Mouse (Mus musculus) megakaryocyte, adult 5-6 weeks (primary cell): Measurements from ENCODE around the gene 4930519G04Rik. TPM values are rescaled to one million over a fixed set of nuclear protein-coding genes. Genes with fewer than 3 reads are reported as not detected.
"Not testable (repeated sequence)": the region's sequence is repeated elsewhere in the genome, so short reads cannot be mapped to it uniquely, and the experiment has no call there.

Source experiments
- ATAC-seq: 2 replicates; pipeline ENCODE4 v1.8.0; 2016; ENCODE audit warnings: mild to moderate bottlenecking, inconsistent platforms; ENCODE audit not compliant: poor library complexity, severe bottlenecking
- total RNA-seq, 2 experiments: library from RNA; stranded (forward) in 1 of 2; stranded (reverse) in 1 of 2; fragments of 153-499, 151-499 nt in 1 of 2; fragments of 221-1000, 200-1000 nt in 1 of 2; gene quantifications; 2 replicates each; pipeline versions ENCODE4 v1.2.3 to v1.2.4; 2015 to 2017

4930519G04Rik gene
- total RNA-seq, 2 experiments from 2014 or later: 0.16 to 0.84 TPM

GRCm38 (mm10) chr5:114840481-114840880, 13.0 kb upstream of the 4930519G04Rik start:
- not testable (repeated sequence) for ATAC-seq

- ATAC-seq: not testable (repeated sequence)
Observed at GRCm38 (mm10) chr5:114842155-114842554, 11.3 kb upstream of the 4930519G04Rik start.

- ATAC-seq: no peak
Observed at GRCm38 (mm10) chr5:114842674-114843073, 10.8 kb upstream of the 4930519G04Rik start.

GRCm38 (mm10) chr5:114844371-114844770, 9.1 kb upstream of the 4930519G04Rik start:
- ATAC-seq: not testable (repeated sequence)

- no peak for ATAC-seq
Observed at GRCm38 (mm10) chr5:114851565-114852236, 1.8 kb upstream of the 4930519G04Rik start.

GRCm38 (mm10) chr5:114858582-114858981, 5.1 kb downstream of the 4930519G04Rik start, which contains the start of gene Gm9936:
Gm9936 (minus strand) TSS chr5:114858682.
- ATAC-seq: no peak

- peak; percentile 70 for ATAC-seq
Observed at GRCm38 (mm10) chr5:114859253-114859652, 5.8 kb downstream of the 4930519G04Rik start.

- no peak for ATAC-seq
Observed at GRCm38 (mm10) chr5:114861730-114862129, 8.3 kb downstream of the 4930519G04Rik start.

- ATAC-seq: no peak
Observed at GRCm38 (mm10) chr5:114864813-114865212, 11.3 kb downstream of the 4930519G04Rik start.

- ATAC-seq: no peak
Observed at GRCm38 (mm10) chr5:114865279-114865678, 11.8 kb downstream of the 4930519G04Rik start.

GRCm38 (mm10) chr5:114875858-114876257, 22.4 kb downstream of the 4930519G04Rik start:
- ATAC-seq: peak; percentile 75

- no peak for ATAC-seq
Observed at GRCm38 (mm10) chr5:114876331-114876730, 22.9 kb downstream of the 4930519G04Rik start.

GRCm38 (mm10) chr5:114877487-114877886, 24.0 kb downstream of the 4930519G04Rik start:
- ATAC-seq: no peak

GRCm38 (mm10) chr5:114879399-114879798, 25.9 kb downstream of the 4930519G04Rik start:
- no peak for ATAC-seq

- ATAC-seq: peak; percentile 53
Observed at GRCm38 (mm10) chr5:114882319-114882718, 28.9 kb downstream of the 4930519G04Rik start.

GRCm38 (mm10) chr5:114883022-114883421, 29.6 kb downstream of the 4930519G04Rik start:
- peak; percentile 96 for ATAC-seq

- no peak for ATAC-seq
Observed at GRCm38 (mm10) chr5:114886801-114887200, 33.3 kb downstream of the 4930519G04Rik start.

- ATAC-seq: no peak
Observed at GRCm38 (mm10) chr5:114888995-114889394, 35.5 kb downstream of the 4930519G04Rik start.

- ATAC-seq: no peak
Observed at GRCm38 (mm10) chr5:114895542-114895941, 42.1 kb downstream of the 4930519G04Rik start.

GRCm38 (mm10) chr5:114896688-114897373, 43.4 kb downstream of the 4930519G04Rik start, which contains the start of gene Oasl2:
Oasl2 (plus strand) TSS chr5:114896936.
- peak; percentile 35; the same call in 1 of the 2 replicates for ATAC-seq

- peak; percentile 78 for ATAC-seq
Observed at GRCm38 (mm10) chr5:114897374-114897793, 43.9 kb downstream of the 4930519G04Rik start.

- no peak for ATAC-seq
Observed at GRCm38 (mm10) chr5:114898857-114899256, 45.4 kb downstream of the 4930519G04Rik start.
